Mouse (Mus musculus): ENCODE data around the gene AC129217.1.

DNA sequence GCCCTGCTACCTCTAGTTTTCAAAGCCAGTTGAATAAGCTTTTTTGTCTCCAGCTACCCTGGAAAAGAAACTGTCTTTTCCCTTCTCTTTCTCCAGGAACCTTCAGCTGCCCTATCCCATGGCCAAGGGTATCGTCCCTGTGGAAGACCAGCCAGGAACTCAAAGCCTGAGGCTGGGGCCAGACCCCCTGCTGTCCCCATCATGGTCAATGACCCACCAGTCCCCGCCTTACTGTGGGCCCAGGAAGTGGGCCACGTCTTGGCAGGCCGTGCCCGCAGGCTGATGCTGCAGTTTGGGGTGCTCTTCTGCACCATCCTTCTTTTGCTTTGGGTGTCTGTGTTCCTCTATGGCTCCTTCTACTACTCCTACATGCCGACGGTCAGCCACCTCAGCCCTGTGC is 11.4 kb downstream of the AC129217.1 start:
- TF ChIP-seq CTCF (IDR thresholded peaks at IDR 0.05; ENCODE audit: extremely low read depth, insufficient read length, insufficient replicate concordance, low read depth, low read length) = no peak
- no peak for TF ChIP-seq POLR2A (IDR thresholded peaks at IDR 0.05; ENCODE audit: low read depth, low read length)

All from small intestine, adult 2 months (tissue).